Mouse (Mus musculus) neural tube, embryonic 15.5 days (tissue): ENCODE results near the gene Gm49384. TPM values are rescaled to one million over a fixed set of nuclear protein-coding genes. Genes with fewer than 3 reads are reported as not detected.

Source experiments
- ATAC-seq: fragments of 200-750 bp; cut with Nextera tagmentation; 2 replicates; pipeline ENCODE4 v1.8.0; 2017; ENCODE audit warnings: mild to moderate bottlenecking, moderate TSS enrichment, moderate library complexity; ENCODE audit not compliant: low FRiP score
- H3K27ac ChIP-seq: fragments of 300-500 bp; sonication (generic); replicated peaks from 2 replicates; pipeline ENCODE4 v1.5.1; 2015; ENCODE audit warnings: mild to moderate bottlenecking, inconsistent platforms
- H3K27me3 ChIP-seq: fragments of 300-500 bp; sonication (generic); replicated peaks from 2 replicates; pipeline ENCODE4 v1.6.1; 2015; ENCODE audit warnings: inconsistent platforms
- H3K36me3 ChIP-seq: fragments of 300-500 bp; sonication (generic); 2 replicates; pipeline ENCODE4 v1.6.1; 2015; ENCODE audit warnings: inconsistent platforms
- H3K4me1 ChIP-seq: fragments of 300-500 bp; sonication (generic); 2 replicates; pipeline ENCODE4 v1.6.1; 2015; ENCODE audit warnings: inconsistent platforms
- H3K4me2 ChIP-seq: fragments of 300-500 bp; sonication (generic); 2 replicates; pipeline ENCODE4 v1.6.1; 2015; ENCODE audit warnings: inconsistent platforms, mild to moderate bottlenecking, moderate library complexity
- H3K4me3 ChIP-seq: fragments of 300-500 bp; sonication (generic); replicated peaks from 2 replicates; pipeline ENCODE4 v1.5.1; 2015; ENCODE audit warnings: mild to moderate bottlenecking, inconsistent platforms
- H3K9ac ChIP-seq: fragments of 300-500 bp; sonication (generic); replicated peaks from 2 replicates; pipeline ENCODE4 v1.6.1; 2015; ENCODE audit warnings: mild to moderate bottlenecking, inconsistent platforms
- H3K9me3 ChIP-seq: fragments of 300-500 bp; sonication (generic); replicated peaks from 2 replicates; pipeline ENCODE4 v1.6.1; 2016; ENCODE audit warnings: inconsistent platforms
- WGBS: fragments of 180-500 bp; shearing (Covaris S2); methylation state at CpG from one replicate; pipeline ENCODE4 v1.1.7; 2015; ENCODE audit warnings: mixed read lengths; 5-methylcytosine and 5-hydroxymethylcytosine counted together
- polyA plus RNA-seq: library from polyadenylated mRNA; unstranded; fragments of >200 nt; fragmentation: Nextera tagmentation; extraction: Ambion mirVana; gene quantifications from 2 replicates; pipeline ENCODE4 v1.2.1, GENCODE M21; 2015

Gm49384 gene
- polyA plus RNA-seq, 1 experiment from 2014 or later = 9.5 TPM

DNA sequence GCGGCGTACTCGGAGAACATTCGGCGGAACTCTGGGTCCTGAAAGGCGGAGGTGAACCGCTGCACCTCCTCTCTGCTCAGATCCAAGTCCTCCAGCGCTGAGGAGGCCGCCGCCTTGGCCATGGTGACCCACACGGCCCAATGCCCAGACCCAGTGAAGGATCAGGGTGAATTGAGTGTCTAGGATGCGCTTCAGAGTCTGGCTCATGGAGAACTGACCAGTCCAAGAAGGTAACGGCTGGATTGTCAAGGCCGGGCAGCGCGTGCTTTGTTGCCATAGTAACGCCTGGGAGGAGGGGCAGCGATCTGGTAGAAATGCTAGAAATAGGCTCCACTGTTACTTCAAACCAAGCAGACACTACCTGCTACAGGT is 5.9 kb downstream of the Gm49384 start, which contains the start of gene Dnaaf2:
Gene Dnaaf2 (minus strand): TSS at position 266 of the 372 bp plus-strand sequence.
- no peaks in the 10 kb centered on the region for H3K27me3 ChIP-seq
- peak; percentile 47 for ATAC-seq
- H3K27ac ChIP-seq = peak within 1 kb of the TSS; percentile 95
- H3K9me3 ChIP-seq = no peaks in the 10 kb centered on the region
- H3K4me1 ChIP-seq = peaks cover 31% of the 10 kb centered on the region
- WGBS = under 1% methylated on average over 18 of the region's 18 CpGs
- peak within 1 kb of the TSS; percentile 85 for H3K9ac ChIP-seq
- peak within 1 kb of the TSS; percentile 95 for H3K4me2 ChIP-seq
- H3K36me3 ChIP-seq = peaks cover 14% of the 10 kb centered on the region; the same call in 1 of the 2 replicates
- peak within 1 kb of the TSS; percentile 96 for H3K4me3 ChIP-seq

DNA sequence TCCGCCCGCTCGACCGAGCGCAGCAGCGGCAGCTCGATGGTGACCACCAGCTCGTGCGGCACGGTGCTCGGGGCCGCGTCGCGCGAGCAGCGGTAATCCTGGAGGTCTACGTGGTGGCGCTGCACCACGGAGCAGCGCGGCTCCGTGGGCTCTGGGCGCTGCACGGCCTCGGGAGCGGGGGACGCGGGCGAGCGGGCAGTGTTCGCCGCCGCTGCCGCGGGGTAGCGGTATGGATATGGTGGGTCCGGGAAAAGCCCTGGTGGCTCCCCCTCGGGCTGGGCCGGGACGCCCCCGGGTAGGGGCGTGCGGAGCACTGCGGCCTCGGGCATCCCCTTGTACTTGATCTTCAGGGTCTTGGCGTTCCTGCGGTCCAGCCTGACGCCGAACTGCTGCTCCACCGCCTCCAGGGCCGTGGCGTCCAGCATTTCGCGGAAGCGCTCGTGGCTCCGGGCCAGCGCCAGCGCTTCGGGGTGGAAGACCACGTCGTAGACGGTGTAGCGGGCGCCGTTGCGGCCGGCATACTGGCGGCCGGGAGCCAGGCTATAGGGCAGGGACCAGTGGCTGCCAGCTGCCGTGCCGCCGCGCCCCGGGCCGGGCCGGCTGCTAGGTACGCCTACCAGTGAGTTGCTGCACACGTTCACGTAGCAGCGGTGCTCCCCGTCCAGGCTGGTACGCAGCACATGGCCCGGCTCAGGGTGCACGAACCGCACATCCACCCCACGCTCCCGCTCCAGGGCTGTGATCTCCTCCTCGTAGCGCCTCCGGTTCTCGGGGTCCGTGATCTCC is 6.5 kb downstream of the Gm49384 start:
- Histone ChIP-seq H3K9ac (peak overlapping the region; percentile 85), H3K27me3 (no peaks in the 10 kb centered on the region), H3K9me3 (no peaks in the 10 kb centered on the region), H3K27ac (peak overlapping the region; percentile 95), H3K36me3 (peaks cover 14% of the 10 kb centered on the region; the same call in 1 of the 2 replicates), H3K4me1 (peaks cover 31% of the 10 kb centered on the region), H3K4me2 (peak overlapping the region; percentile 95), H3K4me3 (peak overlapping the region; percentile 96)
- ATAC-seq = peak; percentile 72
- WGBS = under 1% methylated on average over 92 of the region's 94 CpGs

DNA sequence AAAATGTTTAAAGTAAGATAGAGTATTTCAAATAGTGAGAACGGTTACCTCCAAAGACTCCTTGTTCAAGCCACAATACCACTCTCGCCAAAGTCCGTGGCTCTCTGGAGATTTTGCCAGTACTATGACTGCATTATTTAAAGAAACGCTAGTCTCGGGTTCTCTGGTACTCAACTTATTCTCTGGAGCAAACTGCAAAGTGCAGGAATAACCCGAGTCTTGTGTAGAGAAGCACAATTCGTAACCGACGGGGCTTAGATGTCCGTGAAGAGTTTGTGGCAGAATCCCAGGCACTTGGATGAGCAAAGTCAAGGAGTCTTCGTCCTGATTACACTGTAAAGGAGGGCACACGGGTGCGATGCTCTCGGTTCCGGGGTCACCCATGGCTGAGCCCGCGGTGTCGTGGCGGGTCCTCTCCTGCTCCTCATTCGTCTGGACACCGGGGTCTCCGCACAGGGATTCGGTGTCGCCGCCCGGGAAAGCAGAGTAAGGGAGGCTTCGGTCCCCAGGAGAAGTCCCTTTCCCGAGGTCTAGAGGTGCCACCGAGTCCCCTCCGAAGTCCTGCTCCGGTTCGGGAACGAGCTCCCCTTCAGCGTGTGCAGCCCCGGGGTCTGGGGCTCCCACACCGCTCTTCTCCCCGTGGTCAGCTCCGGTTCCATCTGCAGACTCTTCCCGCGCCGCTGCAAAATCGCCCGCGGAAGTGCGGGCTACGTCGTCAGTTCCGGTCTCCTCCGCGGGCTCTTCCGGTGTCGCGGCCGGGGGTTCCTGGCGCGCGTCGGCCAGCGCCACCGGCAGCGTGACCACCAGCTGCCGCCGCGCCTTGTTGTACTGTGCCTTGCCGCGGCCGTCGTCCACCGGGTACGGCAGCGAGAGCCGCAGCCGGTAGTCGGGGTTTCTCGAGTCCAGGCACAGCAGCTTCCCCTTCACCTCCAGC is 7.4 kb downstream of the Gm49384 start, which contains the start of gene Gm49383:
Gene Gm49383 (minus strand): TSS at position 661 of the 934 bp plus-strand sequence.
- peak; percentile 87 for ATAC-seq
- under 1% methylated on average over 75 of the region's 75 CpGs for WGBS
- peak within 1 kb of the TSS; percentile 85 for H3K9ac ChIP-seq
- H3K4me2 ChIP-seq = peak within 1 kb of the TSS; percentile 95
- peaks cover 31% of the 10 kb centered on the region for H3K4me1 ChIP-seq
- H3K9me3 ChIP-seq = no peaks in the 10 kb centered on the region
- peaks cover 14% of the 10 kb centered on the region; the same call in 1 of the 2 replicates for H3K36me3 ChIP-seq
- peak within 1 kb of the TSS; percentile 96 for H3K4me3 ChIP-seq
- peak within 1 kb of the TSS; percentile 95 for H3K27ac ChIP-seq
- H3K27me3 ChIP-seq = no peaks in the 10 kb centered on the region

DNA sequence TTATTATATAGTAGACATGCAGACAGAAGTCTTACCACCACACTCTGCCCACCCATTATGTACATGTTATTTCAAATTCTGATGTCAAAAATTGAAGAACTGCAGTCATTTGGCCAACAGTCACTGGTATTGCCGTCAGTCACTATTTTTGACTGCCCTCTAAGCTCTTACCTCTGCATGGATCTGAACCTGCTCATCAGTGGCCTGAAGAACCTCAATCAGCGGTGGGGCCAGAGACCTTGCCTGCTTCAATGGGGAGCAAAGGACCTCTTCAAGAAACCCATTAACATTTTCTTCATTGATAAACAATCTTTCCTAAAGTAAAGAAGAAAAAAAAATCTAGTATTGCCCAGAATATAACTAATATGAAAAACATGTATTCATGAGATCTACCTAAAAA is 11.4 kb downstream of the Gm49384 start:
- Histone ChIP-seq H3K9ac (no peak overlapping the region), H3K27ac (no peak overlapping the region), H3K4me1 (peaks cover 16% of the 10 kb centered on the region), H3K9me3 (no peaks in the 10 kb centered on the region), H3K36me3 (peaks cover 15% of the 10 kb centered on the region), H3K4me2 (no peak overlapping the region), H3K27me3 (no peaks in the 10 kb centered on the region), H3K4me3 (no peak overlapping the region)
- WGBS = 97% methylated on average over 2 of the region's 2 CpGs
- ATAC-seq = no peak

DNA sequence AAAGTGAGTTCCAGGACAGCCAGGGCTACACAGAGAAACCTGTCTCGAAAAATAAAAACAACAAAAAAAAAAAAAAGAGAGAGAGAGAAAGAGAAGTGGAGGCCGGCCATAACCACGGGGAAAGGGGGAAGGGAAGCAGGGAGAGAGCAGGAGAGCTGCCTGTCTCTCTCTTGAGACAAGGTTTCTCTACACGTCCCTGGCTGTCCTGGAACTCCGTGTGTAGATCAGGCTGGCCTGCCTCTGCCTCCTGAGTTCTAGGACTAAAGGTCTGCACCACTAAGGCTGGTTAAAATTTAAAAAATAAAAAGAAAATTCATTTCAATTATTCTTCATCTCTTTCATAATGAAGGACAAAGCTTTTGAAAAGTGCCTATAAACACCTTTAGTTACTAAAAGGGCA is 12.7 kb downstream of the Gm49384 start:
- no peak overlapping the region for H3K27ac ChIP-seq
- H3K27me3 ChIP-seq = no peaks in the 10 kb centered on the region
- no peak overlapping the region for H3K4me3 ChIP-seq
- no peak overlapping the region for H3K9ac ChIP-seq
- H3K9me3 ChIP-seq = no peaks in the 10 kb centered on the region
- peaks cover 15% of the 10 kb centered on the region for H3K36me3 ChIP-seq
- ATAC-seq = no peak
- H3K4me1 ChIP-seq = peaks cover 24% of the 10 kb centered on the region
- no peak overlapping the region for H3K4me2 ChIP-seq
- 93% methylated on average over 5 of the region's 5 CpGs for WGBS

DNA sequence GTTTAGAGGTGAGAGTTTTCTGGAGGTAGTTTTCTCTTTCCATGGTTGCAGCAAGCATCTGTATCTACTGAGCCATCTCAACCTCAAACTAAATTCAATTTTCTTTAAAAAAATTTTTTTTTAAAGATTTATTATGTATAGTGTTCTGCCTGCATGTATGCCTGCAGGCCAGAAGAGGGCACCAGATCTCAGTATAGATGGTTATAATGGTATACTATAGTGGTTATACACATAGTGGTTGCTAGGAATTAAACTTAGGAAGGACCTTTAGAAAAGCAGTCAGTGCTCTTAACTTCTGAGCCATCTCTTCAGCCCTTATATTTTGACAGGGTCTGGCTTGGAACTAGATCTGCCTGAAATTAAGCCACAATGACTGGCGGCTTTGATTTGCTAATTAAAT is 13.5 kb downstream of the Gm49384 start:
- Histone ChIP-seq H3K4me1 (peaks cover 18% of the 10 kb centered on the region), H3K4me3 (no peak overlapping the region), H3K27me3 (no peaks in the 10 kb centered on the region), H3K9me3 (no peaks in the 10 kb centered on the region), H3K36me3 (peaks cover 15% of the 10 kb centered on the region), H3K9ac (no peak overlapping the region), H3K27ac (no peak overlapping the region), H3K4me2 (no peak overlapping the region)
- WGBS = 100% methylated on average over 1 of the region's 1 CpGs
- no peak for ATAC-seq

DNA sequence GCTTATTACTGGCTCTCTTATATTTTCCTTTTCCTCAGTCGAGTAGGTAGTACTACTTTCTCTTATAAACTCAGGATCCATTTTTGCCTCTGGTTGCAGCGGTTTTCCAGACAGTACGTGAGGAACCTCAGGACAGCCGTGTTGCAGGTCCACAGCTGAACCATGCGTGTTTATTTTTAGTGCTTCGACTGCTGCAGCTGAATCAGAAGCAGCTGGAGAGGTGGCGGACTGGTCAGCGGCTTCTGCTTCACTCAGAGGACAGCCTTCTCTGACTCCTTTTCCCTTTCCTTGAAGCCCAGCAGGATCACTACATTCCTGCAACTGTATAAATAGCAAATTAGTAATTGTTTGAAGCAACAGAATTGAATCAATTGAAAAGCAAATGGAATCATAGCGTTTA is 14.0 kb downstream of the Gm49384 start:
- Histone ChIP-seq H3K36me3 (peaks cover 15% of the 10 kb centered on the region), H3K4me3 (no peak overlapping the region), H3K4me1 (peaks cover 20% of the 10 kb centered on the region), H3K9me3 (no peaks in the 10 kb centered on the region), H3K27me3 (no peaks in the 10 kb centered on the region), H3K27ac (no peak overlapping the region), H3K4me2 (no peak overlapping the region), H3K9ac (no peak overlapping the region)
- 92% methylated on average over 9 of the region's 9 CpGs for WGBS
- no peak for ATAC-seq

DNA sequence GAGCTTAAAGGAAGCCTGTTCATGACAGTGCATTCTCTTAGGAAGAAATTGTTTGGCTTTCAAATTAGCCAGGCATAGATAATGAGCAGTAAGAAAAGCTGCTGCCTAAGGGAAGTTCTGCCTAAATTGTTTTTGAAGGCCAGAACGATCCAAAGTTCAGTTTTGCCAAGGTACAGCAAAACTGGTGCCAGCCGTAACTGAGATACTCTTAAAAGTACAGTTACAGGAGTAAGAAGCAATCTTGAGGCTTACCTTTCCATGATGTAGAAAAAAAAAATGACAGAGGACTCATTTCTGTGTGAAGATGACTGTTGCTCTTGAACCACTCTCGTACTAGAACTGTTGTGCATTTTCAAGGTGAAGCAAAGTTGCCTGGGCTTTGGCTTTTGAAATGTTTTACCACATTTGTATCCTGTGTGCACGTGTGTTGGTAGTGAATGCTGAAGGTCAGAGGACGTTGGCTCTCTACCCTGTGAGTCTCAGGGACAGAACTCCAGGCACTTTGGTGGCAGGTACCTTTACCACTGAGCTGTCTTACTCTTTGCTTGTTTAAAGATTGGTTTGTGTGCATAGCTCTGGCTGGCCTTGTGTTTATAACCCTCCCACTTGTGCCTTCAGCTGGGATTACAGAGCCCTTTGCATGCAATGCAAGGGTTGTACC is 17.1 kb downstream of the Gm49384 start:
- Histone ChIP-seq H3K36me3 (peaks cover 18% of the 10 kb centered on the region), H3K9ac (no peak overlapping the region; the same call in 1 of the 2 replicates), H3K27ac (no peak overlapping the region), H3K4me1 (peaks cover 30% of the 10 kb centered on the region), H3K4me2 (peak overlapping the region; percentile 13; the same call in 1 of the 2 replicates), H3K27me3 (no peaks in the 10 kb centered on the region), H3K4me3 (no peak overlapping the region), H3K9me3 (no peaks in the 10 kb centered on the region)
- WGBS = 69% methylated on average over 5 of the region's 5 CpGs
- no peak for ATAC-seq

DNA sequence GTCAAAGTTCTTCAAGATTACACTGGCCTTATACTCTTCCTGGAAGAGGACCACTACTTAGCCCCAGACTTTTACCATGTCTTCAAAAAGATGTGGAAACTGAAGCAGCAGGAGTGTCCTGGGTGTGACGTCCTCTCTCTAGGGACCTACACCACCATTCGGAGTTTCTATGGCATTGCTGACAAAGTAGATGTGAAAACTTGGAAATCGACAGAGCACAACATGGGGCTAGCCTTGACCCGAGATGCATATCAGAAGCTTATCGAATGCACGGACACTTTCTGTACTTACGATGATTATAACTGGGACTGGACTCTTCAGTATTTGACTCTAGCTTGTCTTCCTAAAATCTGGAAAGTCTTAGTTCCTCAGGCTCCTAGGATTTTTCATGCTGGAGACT is 18.7 kb downstream of the Gm49384 start:
- Histone ChIP-seq H3K4me1 (peaks cover 30% of the 10 kb centered on the region), H3K9ac (peak overlapping the region; percentile 89), H3K27ac (peak overlapping the region; percentile 94; the same call in 1 of the 2 replicates), H3K4me2 (peak overlapping the region; percentile 75), H3K9me3 (no peaks in the 10 kb centered on the region), H3K4me3 (peak overlapping the region; percentile 93), H3K36me3 (peaks cover 22% of the 10 kb centered on the region), H3K27me3 (no peaks in the 10 kb centered on the region)
- 77% methylated on average over 7 of the region's 7 CpGs for WGBS
- no peak for ATAC-seq

DNA sequence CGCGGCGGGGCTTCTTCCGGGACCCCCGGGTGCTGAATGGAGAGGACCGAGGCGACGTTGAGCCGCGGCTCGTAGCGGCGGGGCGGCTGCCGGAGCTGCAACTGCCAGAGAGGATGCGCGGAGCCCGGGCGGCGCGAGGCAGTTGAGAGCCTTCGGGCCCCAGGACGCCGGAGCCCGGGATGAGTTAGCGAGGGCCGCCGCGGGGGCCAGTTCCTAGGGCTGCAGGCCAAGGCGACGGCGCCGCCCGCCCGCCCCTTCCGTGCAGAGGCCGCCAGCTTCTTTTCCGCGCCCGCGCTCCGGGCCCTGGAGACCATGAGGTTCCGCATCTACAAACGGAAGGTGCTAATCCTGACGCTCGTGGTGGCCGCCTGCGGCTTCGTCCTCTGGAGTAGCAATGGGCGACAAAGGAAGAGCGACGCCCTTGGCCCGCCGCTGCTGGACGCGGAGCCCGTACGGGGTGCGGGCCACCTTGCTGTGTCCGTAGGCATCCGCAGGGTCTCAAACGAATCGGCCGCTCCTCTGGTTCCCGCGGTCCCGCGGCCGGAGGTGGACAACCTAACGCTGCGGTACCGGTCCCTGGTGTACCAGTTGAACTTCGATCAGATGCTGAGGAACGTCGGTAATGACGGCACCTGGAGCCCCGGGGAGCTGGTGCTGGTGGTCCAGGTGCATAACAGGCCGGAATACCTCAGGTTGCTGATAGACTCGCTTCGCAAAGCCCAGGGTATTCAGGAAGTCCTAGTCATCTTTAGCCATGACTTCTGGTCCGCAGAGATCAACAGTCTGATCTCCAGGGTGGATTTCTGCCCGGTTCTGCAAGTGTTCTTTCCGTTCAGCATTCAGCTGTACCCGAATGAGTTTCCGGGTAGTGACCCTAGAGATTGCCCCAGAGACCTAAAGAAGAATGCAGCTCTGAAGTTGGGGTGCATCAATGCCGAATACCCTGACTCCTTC is 19.4 kb downstream of the Gm49384 start:
- Histone ChIP-seq H3K36me3 (peaks cover 20% of the 10 kb centered on the region), H3K4me3 (peak overlapping the region; percentile 93), H3K4me2 (peak overlapping the region; percentile 75), H3K27ac (peak overlapping the region; percentile 94), H3K9ac (peak overlapping the region; percentile 89), H3K4me1 (peaks cover 30% of the 10 kb centered on the region), H3K27me3 (no peaks in the 10 kb centered on the region), H3K9me3 (no peaks in the 10 kb centered on the region)
- 2% methylated on average over 76 of the region's 86 CpGs for WGBS
- ATAC-seq = peak; percentile 73
